Mouse (Mus musculus) embryo, embryonic 10 days (tissue): ENCODE data around the gene Plscr3.
A peak's percentile ranks its signal among the peaks of the same experiment; 100 is the strongest.

Experiments
- DNase-seq: peaks from one replicate; pipeline ENCODE4 v3.0.0-alpha.2; 2015; ENCODE audit warnings: low spot score

The Plscr3 gene

DNA sequence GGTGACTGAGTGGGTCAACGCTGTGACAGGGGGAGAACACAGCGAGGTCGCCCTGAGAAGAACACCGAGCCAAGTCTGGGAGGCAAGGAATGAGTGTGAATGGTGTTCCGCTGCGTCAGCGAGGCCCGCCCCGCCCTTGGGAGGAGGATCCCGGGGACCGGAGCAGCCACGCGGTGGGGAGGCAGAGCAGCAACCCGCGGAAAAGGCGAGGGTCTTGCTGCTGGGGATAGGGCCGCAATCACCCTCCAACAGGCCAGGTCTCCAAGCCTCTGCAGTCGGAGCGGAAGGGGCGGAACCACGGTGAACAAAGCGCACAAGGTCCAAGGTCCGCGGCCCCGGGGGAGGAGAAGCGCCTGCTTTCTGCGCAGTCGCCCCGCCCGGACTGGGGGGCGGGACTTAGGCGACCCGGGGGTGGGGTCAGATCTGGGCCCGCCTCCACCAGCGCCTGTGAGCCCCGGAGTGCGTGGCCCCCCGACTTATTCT is at the start of gene Plscr3:
Gene Plscr3, plus strand, starts transcription at position 179 of the 483 bp plus-strand sequence.
- peak; percentile 97 for DNase-seq

- no peak for DNase-seq
Measured at GRCm38 (mm10) chr11:69797924-69798323, 48.3 kb upstream of the Plscr3 start.

DNA sequence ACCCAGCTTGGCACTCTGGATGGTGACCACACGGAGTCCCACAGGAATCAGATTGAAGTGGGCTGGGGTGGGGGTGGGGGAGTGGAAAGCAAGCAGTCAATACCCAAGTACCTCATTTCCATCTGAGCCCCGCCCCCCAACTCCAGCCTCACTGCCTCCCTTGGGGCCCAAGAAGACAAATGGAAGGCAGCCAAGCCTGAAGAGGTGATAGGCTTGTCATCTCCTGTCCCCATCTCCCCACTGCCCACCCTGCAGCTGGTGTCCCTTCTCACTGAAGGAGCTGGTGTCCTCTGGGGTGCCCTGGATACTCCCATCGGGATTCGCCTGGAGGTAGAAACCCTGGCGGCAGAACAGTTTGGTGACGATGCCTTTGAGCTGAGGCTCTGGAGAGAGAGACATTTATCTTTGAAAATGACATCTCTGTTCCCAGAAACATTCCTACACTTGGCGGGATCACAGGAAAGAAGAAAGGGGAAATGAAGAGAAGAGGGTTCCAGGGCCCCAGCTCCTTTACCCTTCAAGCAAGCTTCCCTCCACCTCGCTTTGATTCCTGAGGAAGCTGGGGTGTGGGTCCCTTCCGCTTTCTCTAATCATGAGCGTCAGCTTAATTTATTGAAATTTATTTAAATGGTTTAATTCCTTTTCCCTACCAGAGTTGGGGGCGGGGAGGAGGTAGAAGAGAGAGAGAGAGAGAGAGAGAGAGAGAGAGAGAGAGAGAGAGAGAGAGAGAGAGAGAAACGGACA is 46.6 kb upstream of the Plscr3 start:
- DNase-seq, result peak; percentile 5

DNA sequence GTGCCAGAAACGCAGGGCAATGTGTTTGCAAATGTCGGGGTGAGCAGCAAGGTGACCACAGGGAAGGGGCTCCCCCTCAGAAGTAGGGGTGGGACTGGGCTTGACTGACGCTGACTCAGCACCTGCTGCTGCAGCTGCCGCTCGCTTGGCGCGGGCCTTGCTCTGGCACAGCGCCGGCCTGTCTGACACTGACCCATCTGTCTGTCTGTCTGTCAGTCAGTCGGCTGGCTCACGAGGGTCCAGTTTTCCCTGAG is 46.1 kb upstream of the Plscr3 start:
- DNase-seq, result no peak

- DNase-seq, result peak; percentile 87
Measured at GRCm38 (mm10) chr11:69800392-69801197, 45.6 kb upstream of the Plscr3 start.

DNA sequence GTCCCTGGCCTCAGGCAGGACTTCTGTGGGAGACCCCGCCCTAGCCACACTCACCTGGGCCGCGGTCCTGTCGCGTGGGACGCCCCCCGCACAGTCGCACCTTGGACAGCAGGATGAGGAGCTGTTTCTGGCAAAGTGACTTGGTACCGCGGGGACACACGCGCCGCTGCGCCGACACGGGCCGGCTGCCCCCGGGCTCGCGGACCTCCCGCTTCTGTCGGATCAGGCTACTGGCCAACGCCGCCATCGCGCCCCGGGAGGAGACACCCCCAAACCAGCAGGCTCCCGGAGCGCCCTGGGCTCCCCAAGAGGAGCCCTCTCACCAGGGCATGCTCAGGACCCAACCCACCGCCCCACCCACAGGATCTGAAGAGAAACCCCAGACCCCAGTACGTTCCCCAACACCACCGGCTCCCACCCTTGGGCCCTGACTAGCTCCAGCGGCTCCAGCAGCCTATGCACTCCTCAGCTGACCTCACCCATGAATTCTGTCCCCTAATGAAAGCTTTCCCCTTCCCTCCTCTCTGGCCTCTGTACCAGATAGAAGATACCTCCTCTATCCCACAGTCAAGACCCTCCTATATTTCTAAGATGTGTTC is 44.7 kb upstream of the Plscr3 start, which contains the start of gene Fgf11:
Gene Fgf11, minus strand, starts transcription at position 479 of the 599 bp plus-strand sequence.
- DNase-seq, result no peak

GRCm38 (mm10) chr11:69802648-69803105 is 43.5 kb upstream of the Plscr3 start:
- peak; percentile 77 for DNase-seq

- DNase-seq, result no peak
Measured at GRCm38 (mm10) chr11:69803328-69803727, 42.8 kb upstream of the Plscr3 start.

- peak; percentile 77 for DNase-seq
Measured at GRCm38 (mm10) chr11:69803786-69804651, 42.2 kb upstream of the Plscr3 start.

DNA sequence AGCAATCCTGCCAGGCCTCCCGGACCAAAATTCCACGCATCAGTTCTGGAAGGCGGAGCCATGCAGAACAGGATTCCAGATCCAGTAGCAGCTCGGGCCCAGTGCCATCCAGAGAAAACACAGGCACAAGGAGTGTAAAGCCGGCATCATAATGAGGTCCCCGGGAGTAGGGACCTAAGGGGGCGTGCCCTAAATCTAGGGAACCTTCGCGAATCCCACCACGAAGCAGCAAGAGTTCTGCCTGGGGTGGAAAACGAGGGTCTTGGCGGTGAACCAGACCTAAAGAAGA is 41.6 kb upstream of the Plscr3 start:
- no peak for DNase-seq

GRCm38 (mm10) chr11:69804972-69805909 is 40.9 kb upstream of the Plscr3 start, which contains the start of gene Tmem102:
Tmem102 (minus strand) TSS chr11:69805624.
- peak; percentile 42 for DNase-seq

DNA sequence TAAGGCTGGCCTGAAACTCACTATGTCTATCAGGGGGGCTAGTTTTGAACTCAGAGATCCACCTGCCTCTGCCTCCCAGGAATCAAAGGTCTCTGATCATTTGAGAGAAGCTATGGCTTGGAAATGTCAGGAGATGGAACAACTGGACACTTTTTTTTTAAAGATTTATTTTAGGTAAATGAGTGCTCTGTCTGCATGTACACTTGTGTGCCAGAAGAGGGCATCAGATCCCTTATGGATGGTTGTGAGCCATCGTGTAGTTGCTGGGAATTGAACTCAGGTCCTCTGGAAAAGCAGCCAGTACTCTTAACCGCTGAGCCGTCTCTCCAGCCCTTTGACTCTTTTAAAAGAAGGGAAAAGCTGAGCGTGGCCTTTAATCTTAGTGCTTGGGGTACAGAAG is 39.8 kb upstream of the Plscr3 start:
- DNase-seq, result no peak

GRCm38 (mm10) chr11:69807641-69808040 is 38.5 kb upstream of the Plscr3 start:
- DNase-seq, result no peak

GRCm38 (mm10) chr11:69810280-69810679 is 35.9 kb upstream of the Plscr3 start:
- no peak for DNase-seq

DNA sequence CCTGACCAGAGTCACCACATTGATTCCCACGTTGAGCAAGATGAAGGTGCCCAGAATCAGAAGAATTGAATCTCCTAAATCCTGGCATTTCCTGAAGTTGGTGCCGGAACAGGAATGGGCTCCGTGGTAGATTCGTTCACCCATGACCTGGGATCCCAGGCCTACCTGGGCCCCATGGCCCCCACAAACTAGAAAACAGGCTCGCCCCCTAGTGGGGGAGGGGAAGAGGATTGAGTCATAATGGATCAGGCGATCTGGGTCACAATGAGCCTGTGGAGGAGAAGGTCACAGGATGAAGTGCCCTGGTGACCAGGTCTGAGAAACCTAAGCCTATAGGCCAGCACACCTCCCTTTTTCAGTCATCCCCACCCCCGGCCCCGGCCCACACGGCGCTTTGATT is 31.0 kb upstream of the Plscr3 start, which contains the start of gene Gm39566:
Gene Gm39566, minus strand, starts transcription at position 144 of the 400 bp plus-strand sequence.
- DNase-seq, result no peak

DNA sequence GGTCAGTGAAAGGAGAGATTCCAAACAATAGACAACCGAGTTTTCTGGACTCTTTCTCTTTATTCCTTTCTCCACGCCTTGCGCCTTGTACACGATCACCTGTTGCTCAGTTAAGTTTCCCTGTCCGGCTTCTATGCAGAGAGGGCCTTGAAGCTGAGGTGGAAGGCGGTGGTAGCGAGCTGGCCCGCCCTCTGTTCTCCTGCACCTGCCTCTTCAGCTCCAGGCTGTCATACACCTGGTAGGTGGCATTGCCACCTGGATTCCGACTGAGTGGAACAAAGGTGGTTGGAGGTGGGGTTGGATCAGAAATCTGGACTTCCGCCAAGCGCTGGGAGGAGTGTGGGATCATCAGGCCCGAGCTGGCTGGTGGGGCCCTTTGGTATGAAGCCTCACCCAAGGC is 29.7 kb upstream of the Plscr3 start:
- no peak for DNase-seq

GRCm38 (mm10) chr11:69818365-69818764 is 27.8 kb upstream of the Plscr3 start, which contains the start of gene Spem2:
Spem2 (minus strand) TSS chr11:69818465.
- DNase-seq, result no peak

DNA sequence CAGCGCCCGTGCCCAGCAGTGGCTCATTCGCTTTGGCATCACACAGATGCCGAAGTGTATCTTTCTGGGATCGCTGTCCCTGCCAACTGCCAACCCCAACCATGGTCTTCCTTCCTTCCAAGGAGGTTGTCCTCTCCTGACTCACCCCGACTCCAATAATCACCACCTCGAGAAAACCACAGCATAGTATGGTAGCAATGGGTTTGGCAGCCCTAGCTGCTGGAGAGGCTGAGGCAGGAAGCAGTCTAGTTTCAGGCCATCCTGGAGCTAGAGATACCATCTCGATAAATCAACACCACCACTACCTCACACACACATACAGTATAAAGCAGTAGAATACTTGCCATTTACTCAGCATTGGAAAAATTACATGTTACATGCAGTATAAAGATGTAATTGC is 27.3 kb upstream of the Plscr3 start:
- no peak for DNase-seq

GRCm38 (mm10) chr11:69822080-69822479 is 24.1 kb upstream of the Plscr3 start, which contains the start of gene Spem1:
Spem1 (minus strand) TSS chr11:69822180.
- DNase-seq, result no peak

DNA sequence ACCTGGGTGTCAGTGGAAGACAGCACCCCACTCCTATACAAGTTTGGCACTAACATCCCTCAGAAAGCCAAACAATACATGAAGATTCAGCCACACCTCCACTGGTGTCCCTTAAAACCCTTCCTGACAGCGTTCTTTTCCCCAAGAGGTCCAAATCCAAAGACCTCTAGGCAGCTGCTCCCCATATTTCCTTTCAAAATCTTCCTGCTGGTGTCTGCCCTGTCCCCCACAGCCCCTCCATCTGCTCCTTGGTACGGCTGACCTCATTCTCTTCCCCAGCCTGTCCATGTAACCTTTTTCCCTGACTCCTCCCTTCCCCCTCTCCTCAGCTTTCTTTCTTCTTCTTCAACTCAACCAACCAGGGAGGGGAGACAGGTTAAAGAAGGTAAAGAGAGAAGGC is 22.7 kb upstream of the Plscr3 start:
- DNase-seq, result no peak

- no peak for DNase-seq
Measured at GRCm38 (mm10) chr11:69828832-69829231, 17.3 kb upstream of the Plscr3 start.
